Mouse (Mus musculus): ENCODE data around the gene Keg1. TPM values are rescaled to one million over a fixed set of nuclear protein-coding genes. Genes with fewer than 3 reads are reported as not detected.
A peak's percentile ranks its signal among the peaks of the same experiment; 100 is the strongest.
"Not testable (repeated sequence)": the region's sequence is repeated elsewhere in the genome, so short reads cannot be mapped to it uniquely, and the experiment has no call there.

Keg1 gene
- total RNA-seq (2021), result 1 to 10 TPM; 3.3 to 5.8 TPM
- long read RNA-seq, experiment 1, transcript Keg1-201 (6 exons, 1,676 nt), result major isoform, 8 of 8 reads
- long read RNA-seq, experiment 1, partial matches to known transcripts, result 0 of 8 reads
- long read RNA-seq, experiment 1, other reads (novel, unspliced or antisense), result 0 of 8 reads
- long read RNA-seq, experiment 2, transcript Keg1-201 (6 exons, 1,676 nt), result major isoform, 13 of 17 reads
- long read RNA-seq, experiment 2, partial matches to known transcripts, result 3 of 17 reads
- long read RNA-seq, experiment 2, other reads (novel, unspliced or antisense), result 1 of 17 reads

- no peak for DNase-seq
These were observed at the start of gene Keg1 for GRCm38 (mm10) chr19:12695590-12695989. Gene Keg1 (plus strand): TSS chr19:12695786.

- DNase-seq, result no peak
These were observed 46.1 kb upstream of the Keg1 start for GRCm38 (mm10) chr19:12649511-12649910.

- no peak for DNase-seq
These were observed 29.4 kb upstream of the Keg1 start for GRCm38 (mm10) chr19:12666156-12666555.

- not testable (repeated sequence) for DNase-seq
These were observed 27.0 kb upstream of the Keg1 start for GRCm38 (mm10) chr19:12668601-12669000.

GRCm38 (mm10) chr19:12670139-12670538, 25.4 kb upstream of the Keg1 start, which contains the start of gene Olfr1442:
Gene Olfr1442 (plus strand): TSS chr19:12670439.
- DNase-seq, result no peak

GRCm38 (mm10) chr19:12671051-12671450, 24.5 kb upstream of the Keg1 start:
- no peak for DNase-seq

- DNase-seq, result no peak
These were observed 17.8 kb upstream of the Keg1 start, which contains the start of gene Olfr1443 for GRCm38 (mm10) chr19:12677812-12678211. Gene Olfr1443 (plus strand): TSS chr19:12678112.

- DNase-seq, result no peak
These were observed 10.9 kb upstream of the Keg1 start for GRCm38 (mm10) chr19:12684638-12685037.

GRCm38 (mm10) chr19:12685231-12685630, 10.4 kb upstream of the Keg1 start:
- DNase-seq, result no peak

- DNase-seq, result no peak
These were observed 635 bp downstream of the Keg1 start for GRCm38 (mm10) chr19:12696221-12696620.

- DNase-seq, result no peak
These were observed 12.9 kb downstream of the Keg1 start for GRCm38 (mm10) chr19:12708458-12708857.

GRCm38 (mm10) chr19:12708986-12709385, 13.4 kb downstream of the Keg1 start:
- no peak for DNase-seq

- DNase-seq, result no peak
These were observed 23.6 kb downstream of the Keg1 start for GRCm38 (mm10) chr19:12719189-12719588.

- no peak for DNase-seq
These were observed 24.9 kb downstream of the Keg1 start for GRCm38 (mm10) chr19:12720463-12720862.

GRCm38 (mm10) chr19:12720919-12721318, 25.3 kb downstream of the Keg1 start:
- DNase-seq, result not testable (repeated sequence)

GRCm38 (mm10) chr19:12721596-12721995, 26.0 kb downstream of the Keg1 start:
- not testable (repeated sequence) for DNase-seq

GRCm38 (mm10) chr19:12722308-12722707, 26.7 kb downstream of the Keg1 start:
- DNase-seq, result peak; percentile 65

- DNase-seq, result no peak
These were observed 30.3 kb downstream of the Keg1 start for GRCm38 (mm10) chr19:12725851-12726250.

GRCm38 (mm10) chr19:12731036-12731435, 35.5 kb downstream of the Keg1 start:
- DNase-seq, result no peak

- DNase-seq, result no peak
These were observed 36.4 kb downstream of the Keg1 start for GRCm38 (mm10) chr19:12731950-12732349.

- DNase-seq, result peak; percentile 23
These were observed 60.7 kb downstream of the Keg1 start for GRCm38 (mm10) chr19:12756286-12756685.

- no peak for DNase-seq
These were observed 63.4 kb downstream of the Keg1 start for GRCm38 (mm10) chr19:12758936-12759478.

- DNase-seq, result peak; percentile 78
These were observed 64.1 kb downstream of the Keg1 start for GRCm38 (mm10) chr19:12759656-12760055.
